Mouse (Mus musculus) liver, postnatal 0 days (tissue): ENCODE results near the gene Eif4e2.

Experiments
- CTCF ChIP-seq: sonication (generic); IDR thresholded peaks from 2 replicates; pipeline ENCODE4 v1.5.1; 2016; ENCODE audit warnings: antibody characterized with exemption, low read depth
- EP300 ChIP-seq: IDR thresholded peaks from 2 replicates; pipeline ENCODE4 v1.6.1; 2016; ENCODE audit warnings: antibody characterized with exemption, low read depth, mild to moderate bottlenecking

DNA sequence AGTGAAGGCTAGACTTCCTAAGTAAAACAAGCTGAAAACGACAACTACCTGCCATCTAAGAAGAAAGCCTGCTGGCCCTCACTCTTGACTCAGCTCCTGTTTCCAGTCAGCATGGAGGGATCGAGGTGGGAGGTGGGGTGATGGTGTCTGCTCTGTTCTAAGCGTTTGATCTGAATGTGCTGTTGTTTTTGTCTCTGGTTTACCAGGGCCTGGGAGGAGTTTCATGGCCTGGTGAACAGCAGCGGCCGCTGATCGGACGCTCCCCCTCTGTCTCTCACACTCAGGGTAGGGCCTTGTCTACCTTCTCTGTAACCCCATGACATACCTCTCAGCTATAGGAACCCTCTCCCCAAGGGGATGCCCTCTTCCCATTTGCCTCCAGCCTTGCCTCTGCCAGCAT is 18.5 kb downstream of the Eif4e2 start:
- TF ChIP-seq CTCF (no peak), EP300 (no peak)
